Mouse (Mus musculus): ENCODE results near the gene Ube3b.

Ube3b gene

DNA sequence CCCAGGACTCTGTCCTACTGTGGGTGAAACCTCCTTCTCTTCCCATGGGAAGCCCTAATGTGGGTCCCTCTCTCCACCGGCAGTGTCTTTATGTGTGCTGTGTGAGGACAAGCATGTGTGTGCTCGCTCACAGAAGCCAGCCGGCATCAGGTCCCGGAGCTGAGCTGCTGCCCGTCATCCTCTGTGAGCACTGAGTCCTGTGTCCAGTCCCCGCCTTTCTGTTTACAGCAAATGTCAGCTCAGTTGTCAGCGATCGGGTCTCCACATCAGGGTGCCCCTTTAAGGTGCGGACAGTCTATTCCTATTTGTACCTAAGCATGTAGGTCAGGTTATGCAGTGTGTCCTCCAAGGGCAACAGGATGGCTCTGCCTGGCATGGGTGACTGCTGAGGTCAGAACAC is 6.8 kb upstream of the Ube3b start:
- no peak for DNase-seq (ENCODE audit: low spot score in 2 of 2)

GRCm38 (mm10) chr5:114374409-114375213 is 5.8 kb upstream of the Ube3b start:
- DNase-seq (ENCODE audit: low spot score in 2 of 2): no peak

DNA sequence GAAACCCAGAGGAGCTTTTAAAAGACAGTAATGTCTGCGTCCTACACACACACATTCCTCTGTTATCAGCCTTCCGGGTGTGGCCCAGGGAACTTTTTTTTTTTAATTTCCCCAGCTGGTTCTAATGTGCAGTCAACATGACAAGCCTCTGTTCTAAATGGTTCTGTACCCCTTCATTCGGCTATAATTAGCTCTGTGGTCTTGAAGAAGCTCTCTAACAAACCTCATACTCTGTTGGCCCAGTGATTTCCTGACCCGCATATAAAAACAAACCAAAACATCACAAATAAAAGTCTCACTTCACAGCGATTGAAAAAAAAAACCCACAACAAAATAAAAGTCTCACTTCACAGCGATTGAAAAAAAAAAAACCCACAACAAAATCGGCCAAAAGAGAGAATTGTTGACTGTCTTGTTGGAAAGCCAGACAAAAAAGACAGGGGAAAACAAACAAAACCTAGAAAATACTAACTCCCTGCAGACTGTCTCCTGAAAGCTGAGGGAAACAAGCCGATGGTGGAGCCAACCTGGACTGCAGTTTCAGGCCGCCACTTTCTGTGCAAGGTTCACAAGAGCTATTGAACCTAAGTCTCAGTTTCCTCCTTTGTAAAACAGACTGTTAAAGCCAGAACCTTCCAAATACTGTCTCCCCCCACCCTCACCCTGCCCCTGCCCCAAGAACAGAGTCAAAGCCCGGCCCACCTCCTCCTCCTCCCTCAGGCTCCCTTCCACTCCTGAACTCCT is 2.1 kb upstream of the Ube3b start:
- no peak for DNase-seq (ENCODE audit: low spot score in 2 of 2)

DNA sequence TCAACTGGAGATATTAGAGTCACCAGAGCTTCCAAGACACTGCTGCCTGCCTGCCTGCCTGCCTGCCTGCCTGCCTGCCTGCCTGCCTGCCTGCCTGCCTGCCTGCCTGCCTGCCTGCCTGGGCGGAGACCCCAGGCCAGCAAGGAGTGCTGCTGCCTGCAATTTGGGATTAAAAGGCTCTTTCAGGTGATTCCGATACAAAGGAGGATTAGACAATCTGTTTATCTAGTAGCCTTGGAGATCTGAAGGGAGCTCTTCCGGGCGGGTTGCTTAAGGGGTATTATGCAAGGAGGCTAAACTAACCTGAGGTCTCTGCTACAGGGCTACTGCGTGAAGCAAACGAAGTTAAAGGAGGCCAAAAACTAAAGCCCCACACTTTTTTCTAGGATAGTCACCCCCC is 1.5 kb upstream of the Ube3b start:
- DNase-seq (ENCODE audit: low spot score in 2 of 2): no peak

DNA sequence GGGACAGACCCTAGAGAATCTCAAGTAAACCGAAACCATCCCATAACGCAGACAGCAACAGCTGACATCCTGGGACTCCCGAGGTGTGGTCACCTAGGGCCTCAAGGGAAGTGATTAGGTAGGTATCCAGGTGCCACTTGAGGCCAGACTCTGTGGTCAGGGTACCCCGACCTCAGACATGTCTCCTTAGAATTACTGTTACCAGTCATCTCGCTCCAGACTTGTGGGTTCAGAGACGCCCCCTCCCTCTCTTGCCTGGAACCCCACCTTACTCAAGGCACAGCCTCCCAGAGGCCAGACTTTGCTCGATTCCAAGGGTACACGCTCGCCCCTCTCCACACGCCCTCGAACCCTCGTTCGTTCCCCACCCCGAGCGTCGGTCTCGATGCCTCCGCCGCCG is 644 bp upstream of the Ube3b start:
- DNase-seq (ENCODE audit: low spot score in 2 of 2): no peak

DNA sequence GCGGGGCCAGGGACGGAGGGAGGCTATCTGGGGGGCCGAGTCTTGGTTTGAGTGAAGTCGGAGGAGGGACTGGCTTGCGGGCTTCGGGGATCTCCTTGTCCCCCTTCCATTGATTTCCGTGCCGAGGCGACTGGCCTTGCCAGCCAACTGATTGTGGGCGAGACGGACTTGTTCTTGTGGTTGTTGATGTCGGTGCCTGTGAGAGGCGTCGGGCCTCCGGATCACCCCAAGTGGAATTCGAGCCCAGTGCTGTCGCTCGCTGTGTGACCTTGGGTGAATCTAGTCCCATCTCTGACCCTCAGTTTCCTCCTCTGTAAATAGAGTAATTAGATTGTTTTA is 575 bp downstream of the Ube3b start:
- peak; percentile 48 to 50 for DNase-seq (ENCODE audit: low spot score in 2 of 2)

- no peak for DNase-seq (ENCODE audit: low spot score in 2 of 2)
These were observed 2.9 kb downstream of the Ube3b start for GRCm38 (mm10) chr5:114383184-114383904.

- DNase-seq (ENCODE audit: low spot score in 2 of 2): no peak
These were observed 4.0 kb downstream of the Ube3b start for GRCm38 (mm10) chr5:114384448-114384847.

- DNase-seq (ENCODE audit: low spot score in 2 of 2): no peak
These were observed 12.8 kb downstream of the Ube3b start for GRCm38 (mm10) chr5:114393169-114393568.

DNA sequence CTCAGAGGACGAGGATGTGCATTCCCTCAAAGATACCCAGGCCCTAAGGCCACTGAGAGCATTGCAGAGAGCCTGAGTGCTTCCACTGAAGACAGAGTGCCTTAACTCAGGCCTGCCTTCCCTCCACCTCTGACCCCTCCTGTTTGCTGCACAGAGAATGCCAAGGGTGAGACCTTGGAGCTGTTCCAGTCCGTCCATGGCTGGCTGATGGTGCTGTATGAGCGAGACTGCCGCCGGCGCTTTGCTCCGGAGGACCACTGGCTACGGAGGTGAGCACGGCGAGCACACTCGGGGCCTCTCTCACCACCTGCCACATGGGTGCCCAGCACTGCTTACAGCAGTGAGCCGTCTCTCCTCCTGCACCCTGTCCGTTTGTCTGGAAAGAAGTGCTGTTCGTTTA is 26.2 kb downstream of the Ube3b start:
- DNase-seq (ENCODE audit: low spot score in 2 of 2): no peak

GRCm38 (mm10) chr5:114407269-114407668 is 26.9 kb downstream of the Ube3b start:
- DNase-seq (ENCODE audit: low spot score in 2 of 2): no peak

DNA sequence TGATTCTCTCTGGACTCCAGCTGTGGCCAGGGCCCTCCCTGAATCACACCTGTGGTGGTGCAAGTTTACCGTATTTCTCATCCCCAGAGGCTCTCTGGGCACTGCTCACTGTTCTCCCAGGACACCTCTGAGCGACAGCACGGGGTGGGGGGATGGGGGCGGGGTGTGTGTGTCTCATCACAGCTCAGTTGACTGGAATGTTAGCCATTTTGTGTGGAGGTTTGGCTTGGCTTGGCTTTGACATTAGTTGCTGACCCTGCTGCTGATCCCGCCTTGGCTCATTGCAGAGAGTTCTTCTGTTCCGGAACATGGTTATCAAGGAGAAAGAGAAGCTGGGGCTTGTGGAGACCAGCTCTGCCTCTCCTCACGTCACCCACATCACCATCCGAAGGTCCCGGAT is 27.4 kb downstream of the Ube3b start:
- DNase-seq (ENCODE audit: low spot score in 2 of 2): no peak

GRCm38 (mm10) chr5:114408846-114409245 is 28.4 kb downstream of the Ube3b start:
- DNase-seq (ENCODE audit: low spot score in 2 of 2): no peak

GRCm38 (mm10) chr5:114410429-114410828 is 30.0 kb downstream of the Ube3b start:
- DNase-seq (ENCODE audit: low spot score in 2 of 2): no peak

DNA sequence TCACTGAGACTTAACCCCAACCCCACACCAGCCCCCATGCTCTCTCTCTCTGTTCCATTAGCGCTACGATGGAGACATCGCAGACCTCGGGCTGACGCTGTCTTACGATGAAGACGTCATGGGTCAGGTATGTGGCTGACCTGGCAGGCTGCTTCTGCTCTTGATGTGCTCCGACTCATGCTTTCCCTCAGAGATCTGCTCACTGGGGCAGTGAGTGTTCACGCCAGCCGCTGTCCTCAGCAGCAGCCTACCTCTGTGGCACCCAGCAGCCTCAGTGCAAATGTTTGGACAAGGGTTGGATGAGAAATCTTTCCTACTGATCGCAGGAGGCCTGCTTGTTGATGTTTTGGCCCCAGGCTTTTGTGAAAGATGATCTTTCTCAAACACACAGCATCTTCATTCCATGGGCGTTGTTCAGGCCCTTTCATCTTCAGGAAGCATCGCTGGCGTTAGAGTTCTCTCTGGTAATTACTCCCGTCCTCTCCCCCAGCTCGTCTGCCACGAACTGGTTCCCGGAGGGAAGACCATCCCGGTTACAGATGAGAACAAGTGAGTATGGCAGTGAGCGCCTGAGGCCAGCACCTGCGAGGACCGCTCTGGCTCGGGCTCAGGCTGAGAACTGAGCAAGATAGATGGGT is 32.1 kb downstream of the Ube3b start:
- DNase-seq (ENCODE audit: low spot score in 2 of 2): no peak

DNA sequence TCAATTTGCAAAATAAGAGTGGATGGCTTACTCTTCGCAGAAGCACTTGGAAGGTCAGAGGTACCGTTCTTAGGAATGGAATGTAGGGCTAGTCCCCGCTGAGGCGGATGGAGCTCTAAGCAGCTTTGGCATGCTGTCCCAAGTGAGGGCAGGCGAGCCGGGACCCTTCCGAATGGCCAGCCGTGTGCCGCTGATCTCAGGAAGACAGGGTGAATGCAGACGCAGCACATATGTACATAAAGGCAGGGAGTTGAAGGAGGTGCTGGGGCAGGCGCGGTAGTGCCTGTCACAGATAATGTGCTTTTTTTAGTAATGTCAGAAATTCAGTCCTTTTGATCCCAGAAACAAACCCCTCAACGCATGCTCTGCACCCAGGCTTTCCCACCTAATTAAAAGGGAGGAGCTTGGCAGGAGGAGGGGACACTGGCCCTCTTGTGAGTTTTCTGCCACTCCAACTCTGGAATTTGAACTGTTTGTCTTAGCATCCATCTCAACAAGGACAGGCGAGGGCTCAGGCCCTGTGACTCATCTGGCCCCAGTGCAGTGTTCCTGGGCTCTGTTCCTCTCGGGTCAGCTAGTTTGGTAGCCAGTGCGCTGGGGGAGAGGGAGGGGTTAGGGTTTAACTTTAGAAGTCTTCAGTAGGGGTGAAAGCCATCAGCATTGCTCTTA is 32.8 kb downstream of the Ube3b start:
- no peak for DNase-seq (ENCODE audit: low spot score in 2 of 2)

DNA sequence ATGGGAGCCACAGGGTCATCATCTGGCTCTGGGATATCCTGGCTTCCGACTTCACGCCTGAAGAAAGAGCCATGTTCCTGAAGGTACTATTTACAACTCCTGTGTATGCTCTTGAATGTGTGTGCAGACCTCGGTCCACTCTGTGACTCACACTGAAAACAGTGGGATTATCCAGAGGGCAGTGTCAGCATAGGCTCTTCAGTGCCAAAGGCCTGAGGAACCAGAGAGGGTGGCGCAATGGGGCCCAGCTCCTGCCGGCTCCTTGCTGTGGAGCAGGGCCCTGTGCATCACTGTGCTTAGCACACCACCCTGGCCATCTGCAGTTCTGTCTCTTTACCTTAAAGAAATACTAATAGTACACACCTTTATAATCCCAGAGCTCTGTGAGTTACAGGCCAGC is 35.2 kb downstream of the Ube3b start:
- no peak for DNase-seq (ENCODE audit: low spot score in 2 of 2)

- DNase-seq (ENCODE audit: low spot score in 2 of 2): no peak
These were observed 36.4 kb downstream of the Ube3b start for GRCm38 (mm10) chr5:114416855-114417254.

- DNase-seq (ENCODE audit: low spot score in 2 of 2): no peak
These were observed 38.1 kb downstream of the Ube3b start for GRCm38 (mm10) chr5:114418541-114418940.

- DNase-seq (ENCODE audit: low spot score in 2 of 2): no peak
These were observed 41.3 kb downstream of the Ube3b start for GRCm38 (mm10) chr5:114421561-114422298.

DNA sequence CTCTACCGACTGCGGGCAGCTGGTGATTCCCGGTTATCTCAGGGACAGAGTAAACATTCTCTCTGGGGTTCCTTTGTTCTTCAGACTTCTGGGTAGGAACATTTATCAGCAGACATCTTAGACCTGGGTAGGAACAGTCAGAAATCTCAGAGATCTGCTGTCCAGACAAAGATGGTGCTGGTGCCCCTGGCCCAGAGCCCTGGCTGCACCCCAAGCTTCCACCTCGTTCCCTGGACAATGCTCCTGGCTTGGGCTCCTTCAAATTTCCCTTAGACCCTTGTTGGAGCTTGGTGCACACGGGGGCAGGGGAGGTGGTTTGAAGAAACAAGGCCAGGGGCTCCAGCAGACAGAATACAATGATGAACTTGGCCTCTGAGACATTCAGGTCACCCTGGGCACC is 42.2 kb downstream of the Ube3b start:
- no peak for DNase-seq (ENCODE audit: low spot score in 2 of 2)
